Mouse (Mus musculus) intestine, embryonic 15.5 days (tissue): ENCODE measurements around the gene Ext2. TPM values are rescaled to one million over a fixed set of nuclear protein-coding genes. Genes with fewer than 3 reads are reported as not detected.
A peak's percentile ranks its signal among the peaks of the same experiment; 100 is the strongest.

Source experiments
- ATAC-seq: fragments of 200-750 bp; cut with Nextera tagmentation; 2 replicates; pipeline ENCODE4 v1.8.0; 2017; ENCODE audit warnings: moderate TSS enrichment, moderate library complexity
- H3K27ac ChIP-seq: fragments of 300-500 bp; sonication (generic); 2 replicates; pipeline ENCODE4 v1.5.1; 2015; ENCODE audit warnings: mild to moderate bottlenecking, inconsistent platforms
- H3K27me3 ChIP-seq: fragments of 300-500 bp; sonication (generic); replicated peaks from 2 replicates; pipeline ENCODE4 v1.6.1; 2015; ENCODE audit warnings: inconsistent platforms
- H3K36me3 ChIP-seq: fragments of 300-500 bp; sonication (generic); 2 replicates; pipeline ENCODE4 v1.6.1; 2015; ENCODE audit warnings: inconsistent platforms
- H3K4me1 ChIP-seq: fragments of 300-500 bp; sonication (generic); replicated peaks from 2 replicates; pipeline ENCODE4 v1.6.1; 2015; ENCODE audit warnings: inconsistent platforms
- H3K4me2 ChIP-seq: fragments of 300-500 bp; sonication (generic); replicated peaks from 2 replicates; pipeline ENCODE4 v1.6.1; 2015; ENCODE audit warnings: mild to moderate bottlenecking, inconsistent platforms
- H3K4me3 ChIP-seq: fragments of 300-500 bp; sonication (generic); replicated peaks from 2 replicates; pipeline ENCODE4 v1.5.1; 2015; ENCODE audit warnings: inconsistent platforms
- H3K9ac ChIP-seq: fragments of 300-500 bp; sonication (generic); 2 replicates; pipeline ENCODE4 v1.6.1; 2015; ENCODE audit warnings: inconsistent platforms
- H3K9me3 ChIP-seq: fragments of 300-500 bp; sonication (generic); 2 replicates; pipeline ENCODE4 v1.6.1; 2016; ENCODE audit warnings: inconsistent platforms
- WGBS: fragments of 180-500 bp; shearing (Covaris S2); methylation state at CpG from one replicate; pipeline ENCODE4 v1.1.7; 2015; 5-methylcytosine and 5-hydroxymethylcytosine counted together
- polyA plus RNA-seq: library from polyadenylated mRNA; unstranded; fragments of >200 nt; fragmentation: Nextera tagmentation; extraction: Ambion mirVana; gene quantifications from 2 replicates; pipeline ENCODE4 v1.2.1, GENCODE M21; 2015

Ext2 gene
- polyA plus RNA-seq, 1 experiment from 2014 or later = 92.9 TPM

GRCm38 (mm10) chr2:93745741-93746140 is 76.6 kb downstream of the Ext2 start:
- no peak overlapping the region for H3K27ac ChIP-seq
- 59% methylated on average over 9 of the region's 9 CpGs for WGBS
- ATAC-seq = peak; percentile 29; the same call in 1 of the 2 replicates
- no peak overlapping the region for H3K9ac ChIP-seq
- no peak overlapping the region for H3K4me2 ChIP-seq
- no peaks in the 10 kb centered on the region for H3K36me3 ChIP-seq
- no peak overlapping the region for H3K4me3 ChIP-seq
- H3K27me3 ChIP-seq = no peaks in the 10 kb centered on the region
- H3K9me3 ChIP-seq = no peaks in the 10 kb centered on the region
- H3K4me1 ChIP-seq = peaks cover 14% of the 10 kb centered on the region; the same call in 1 of the 2 replicates

DNA sequence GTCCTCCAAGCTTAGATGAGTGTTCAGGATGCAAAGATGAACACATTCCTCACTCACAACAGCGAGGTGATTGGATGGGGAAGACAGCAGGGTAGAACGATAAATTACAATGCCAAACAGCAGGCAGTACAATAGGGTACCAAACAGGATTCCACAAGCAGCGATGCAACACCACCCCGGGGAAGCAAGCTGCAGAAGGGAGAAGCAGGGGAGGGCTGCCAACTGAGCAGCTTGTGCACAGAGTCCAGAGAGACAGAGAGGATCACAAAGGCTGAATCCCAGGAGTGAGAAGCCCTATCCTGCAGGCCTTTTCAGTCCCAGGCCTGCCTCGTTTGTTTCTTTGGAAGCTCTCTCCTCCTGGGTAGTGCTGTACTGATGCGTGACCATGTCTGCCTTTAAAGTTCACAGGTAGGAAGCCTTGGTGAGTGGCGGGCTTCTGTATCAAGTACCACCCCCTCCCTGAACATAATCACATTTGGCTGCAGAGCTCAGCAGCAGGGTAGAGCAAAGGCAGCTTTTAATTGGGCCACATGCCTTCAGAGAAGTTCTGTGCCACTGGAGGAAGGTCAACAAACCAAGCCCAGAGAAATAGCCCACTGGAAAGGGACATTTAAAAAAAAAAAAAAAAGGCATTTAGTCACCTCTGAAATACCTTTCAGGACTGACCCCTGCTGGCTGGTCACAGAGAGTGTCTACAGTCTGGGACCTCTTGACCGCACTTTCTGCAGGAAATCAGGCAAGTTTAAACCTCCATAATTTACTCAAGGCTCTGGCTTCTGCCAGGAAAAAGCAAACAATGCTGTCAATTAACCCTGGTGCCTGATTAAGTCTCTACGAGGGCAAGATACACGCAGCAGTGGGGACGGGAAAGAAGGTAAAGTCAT is 77.8 kb downstream of the Ext2 start:
- no peak for ATAC-seq
- H3K4me2 ChIP-seq = no peak overlapping the region
- H3K27ac ChIP-seq = no peak overlapping the region
- H3K4me1 ChIP-seq = peaks cover 14% of the 10 kb centered on the region; the same call in 1 of the 2 replicates
- H3K4me3 ChIP-seq = no peak overlapping the region
- no peaks in the 10 kb centered on the region for H3K27me3 ChIP-seq
- no peak overlapping the region for H3K9ac ChIP-seq
- 47% methylated on average over 11 of the region's 11 CpGs for WGBS
- H3K9me3 ChIP-seq = no peaks in the 10 kb centered on the region
- no peaks in the 10 kb centered on the region for H3K36me3 ChIP-seq

GRCm38 (mm10) chr2:93741700-93742099 is 80.7 kb downstream of the Ext2 start:
- Histone ChIP-seq H3K27ac (no peak overlapping the region), H3K4me2 (no peak overlapping the region), H3K4me1 (peaks cover 19% of the 10 kb centered on the region; the same call in 1 of the 2 replicates), H3K36me3 (peaks cover 3% of the 10 kb centered on the region; the same call in 1 of the 2 replicates), H3K27me3 (no peaks in the 10 kb centered on the region), H3K4me3 (no peak overlapping the region), H3K9me3 (no peaks in the 10 kb centered on the region), H3K9ac (no peak overlapping the region)
- WGBS = 68% methylated on average over 7 of the region's 7 CpGs
- no peak for ATAC-seq

DNA sequence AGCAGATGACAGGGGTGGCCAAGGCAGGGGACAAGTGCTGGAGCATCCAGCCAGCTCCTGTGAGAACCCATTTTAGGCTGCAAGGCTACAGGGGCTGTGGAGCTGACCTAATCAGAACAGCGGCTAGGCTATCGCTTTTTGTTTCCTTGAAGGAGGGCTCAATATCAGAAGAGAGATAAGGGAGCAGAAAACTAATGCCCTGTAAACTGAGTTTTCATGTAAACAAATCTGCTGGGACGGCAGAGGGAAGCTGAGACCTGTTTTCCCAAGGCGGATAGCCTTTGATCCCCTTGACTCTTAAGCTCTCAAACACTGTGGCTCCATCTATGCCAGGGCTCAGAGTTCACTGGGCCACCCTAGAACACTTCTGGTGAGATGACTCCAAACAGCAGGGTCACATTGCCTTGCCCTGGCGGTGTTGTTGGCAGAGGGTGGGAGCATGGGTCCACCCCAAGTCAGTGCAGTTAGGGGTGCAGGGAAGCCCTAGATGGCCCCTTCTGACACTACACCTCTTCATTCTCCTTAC is 83.3 kb downstream of the Ext2 start:
- Histone ChIP-seq H3K4me1 (0 out of 2 replicates have a peak, but pooled peaks cover 8% of the 10 kb centered on the region), H3K36me3 (peaks cover 6% of the 10 kb centered on the region; the same call in 1 of the 2 replicates), H3K27ac (no peak overlapping the region), H3K4me2 (no peak overlapping the region), H3K9ac (no peak overlapping the region), H3K9me3 (no peaks in the 10 kb centered on the region), H3K27me3 (no peaks in the 10 kb centered on the region), H3K4me3 (no peak overlapping the region)
- 40% methylated on average over 5 of the region's 5 CpGs for WGBS
- peak; percentile 83 for ATAC-seq

DNA sequence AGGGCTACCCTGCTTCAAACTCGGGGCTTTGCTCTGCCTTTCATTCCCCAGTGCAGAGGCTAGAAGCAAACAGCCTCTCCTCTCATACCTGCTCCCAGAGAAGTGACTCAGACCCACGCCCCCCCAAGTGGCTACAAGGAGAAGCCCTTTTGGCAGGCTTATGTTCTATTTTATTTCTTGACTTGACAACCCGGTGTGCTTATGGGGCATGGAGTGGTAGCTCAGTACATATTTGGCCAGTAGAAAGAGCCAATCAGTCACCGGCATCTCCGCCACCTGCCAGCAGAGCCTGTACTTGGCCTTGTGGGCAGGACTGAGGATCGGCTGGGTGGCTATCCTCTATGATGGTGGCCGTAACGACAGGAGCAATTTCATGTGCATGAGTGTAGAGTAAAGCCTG is 85.2 kb downstream of the Ext2 start:
- H3K4me1 ChIP-seq = 0 out of 2 replicates have a peak, but pooled peaks cover 8% of the 10 kb centered on the region
- H3K27ac ChIP-seq = no peak overlapping the region
- H3K4me3 ChIP-seq = no peak overlapping the region
- 88% methylated on average over 8 of the region's 8 CpGs for WGBS
- H3K36me3 ChIP-seq = peaks cover 6% of the 10 kb centered on the region; the same call in 1 of the 2 replicates
- H3K27me3 ChIP-seq = no peaks in the 10 kb centered on the region
- no peak for ATAC-seq
- H3K9me3 ChIP-seq = no peaks in the 10 kb centered on the region
- H3K4me2 ChIP-seq = no peak overlapping the region
- H3K9ac ChIP-seq = no peak overlapping the region

DNA sequence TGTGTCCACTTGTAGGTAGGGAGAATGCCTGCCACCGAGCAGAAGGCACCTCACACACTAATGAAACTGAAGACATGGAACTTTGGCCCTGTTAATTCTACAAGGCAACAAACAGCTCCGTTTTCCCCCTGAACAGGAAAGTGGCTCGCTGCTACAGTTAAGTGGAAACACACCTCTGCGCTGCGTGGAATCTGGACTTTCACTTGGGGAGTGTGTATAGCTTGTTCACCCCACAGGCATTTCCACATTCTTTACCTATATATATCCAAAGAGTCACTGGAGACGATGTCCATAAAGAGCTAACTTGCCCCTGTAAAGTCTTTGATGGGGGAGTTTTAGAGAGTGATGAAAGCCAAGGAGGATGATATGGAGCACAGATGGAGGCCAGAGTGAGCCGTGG is 89.7 kb downstream of the Ext2 start:
- Histone ChIP-seq H3K36me3 (0 out of 2 replicates have a peak, but pooled peaks cover 5% of the 10 kb centered on the region), H3K27me3 (no peaks in the 10 kb centered on the region), H3K4me2 (no peak overlapping the region), H3K4me1 (no peaks in the 10 kb centered on the region), H3K27ac (no peak overlapping the region), H3K9me3 (no peaks in the 10 kb centered on the region), H3K4me3 (no peak overlapping the region), H3K9ac (no peak overlapping the region)
- 68% methylated on average over 7 of the region's 7 CpGs for WGBS
- ATAC-seq = no peak

GRCm38 (mm10) chr2:93729585-93729984 is 92.8 kb downstream of the Ext2 start:
- ATAC-seq = no peak
- H3K9me3 ChIP-seq = no peaks in the 10 kb centered on the region
- H3K4me3 ChIP-seq = no peak overlapping the region

DNA sequence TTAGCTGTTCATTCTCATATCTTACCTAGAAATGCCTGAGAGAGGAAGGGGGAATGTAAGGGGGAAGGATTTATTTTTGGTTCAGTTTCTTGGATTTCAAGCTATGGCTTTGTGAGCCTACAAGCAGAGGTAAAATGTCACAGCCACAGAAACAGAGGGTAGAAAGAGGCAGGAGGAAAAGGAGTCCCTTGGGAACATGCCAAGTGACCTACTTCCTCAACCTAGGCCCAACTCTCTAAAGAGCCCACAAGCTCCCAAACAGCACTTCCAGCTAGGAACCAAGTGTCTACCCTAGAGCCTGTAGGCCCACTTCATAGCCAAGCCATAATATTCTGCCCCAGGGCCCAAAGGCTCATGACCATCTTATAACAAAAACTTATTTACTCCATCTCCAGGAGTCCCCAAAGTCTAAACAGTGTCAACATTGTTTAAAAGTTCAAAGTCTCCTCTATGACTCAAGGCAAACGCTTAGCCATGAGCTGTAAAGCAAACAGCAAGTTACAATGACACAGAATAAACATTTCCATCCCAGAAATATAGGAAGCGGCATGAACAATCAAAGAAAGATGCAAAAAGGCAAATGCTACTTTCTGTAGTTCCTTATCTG is 99.1 kb downstream of the Ext2 start:
- H3K9ac ChIP-seq = no peak overlapping the region
- WGBS = 74% methylated on average over 2 of the region's 2 CpGs
- no peak overlapping the region for H3K4me3 ChIP-seq
- no peak overlapping the region for H3K4me2 ChIP-seq
- H3K4me1 ChIP-seq = no peaks in the 10 kb centered on the region
- no peak overlapping the region for H3K27ac ChIP-seq
- ATAC-seq = peak; percentile 61; the same call in 1 of the 2 replicates
- no peaks in the 10 kb centered on the region for H3K27me3 ChIP-seq
- H3K9me3 ChIP-seq = no peaks in the 10 kb centered on the region
- H3K36me3 ChIP-seq = peaks cover 3% of the 10 kb centered on the region; the same call in 1 of the 2 replicates

More at GRCm38 (mm10) chr2:93729585-93729984, 92.8 kb downstream of the Ext2 start:
- WGBS = 69% methylated on average over 11 of the region's 11 CpGs
- Histone ChIP-seq H3K36me3 (peaks cover 6% of the 10 kb centered on the region; the same call in 1 of the 2 replicates), H3K27me3 (no peaks in the 10 kb centered on the region), H3K4me1 (no peaks in the 10 kb centered on the region), H3K9ac (no peak overlapping the region), H3K27ac (no peak overlapping the region), H3K4me2 (no peak overlapping the region)

DNA sequence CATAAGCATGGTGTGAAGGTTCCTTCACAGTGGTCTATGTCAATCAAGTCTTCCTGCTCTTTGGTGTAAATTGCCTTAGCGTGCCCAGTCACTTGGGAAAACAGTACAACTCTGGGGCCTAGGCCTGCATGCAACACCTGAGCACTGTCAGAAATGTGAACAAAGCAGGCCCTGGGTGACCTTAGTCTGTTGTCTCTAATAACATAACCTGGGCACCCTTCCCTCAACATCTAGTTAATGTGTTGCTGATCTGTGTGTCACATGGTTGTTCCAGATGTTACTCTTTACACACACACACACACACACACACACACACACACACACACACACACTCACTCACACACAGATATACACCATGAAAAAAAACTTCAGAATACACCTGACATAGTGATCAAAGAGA is 101.4 kb downstream of the Ext2 start:
- H3K4me2 ChIP-seq = no peak overlapping the region
- no peak overlapping the region for H3K9ac ChIP-seq
- WGBS = 88% methylated on average over 1 of the region's 1 CpGs
- no peaks in the 10 kb centered on the region for H3K9me3 ChIP-seq
- no peak overlapping the region for H3K27ac ChIP-seq
- no peaks in the 10 kb centered on the region for H3K4me1 ChIP-seq
- H3K27me3 ChIP-seq = no peaks in the 10 kb centered on the region
- H3K36me3 ChIP-seq = peaks cover 3% of the 10 kb centered on the region; the same call in 1 of the 2 replicates
- H3K4me3 ChIP-seq = no peak overlapping the region
- no peak for ATAC-seq

- 56% methylated on average over 9 of the region's 9 CpGs for WGBS
- H3K4me1 ChIP-seq = no peaks in the 10 kb centered on the region
- no peaks in the 10 kb centered on the region for H3K9me3 ChIP-seq
- no peak overlapping the region for H3K4me2 ChIP-seq
- no peak overlapping the region for H3K9ac ChIP-seq
- no peak overlapping the region for H3K27ac ChIP-seq
- ATAC-seq = no peak
- H3K4me3 ChIP-seq = no peak overlapping the region
- H3K36me3 ChIP-seq = peaks cover 1% of the 10 kb centered on the region
- H3K27me3 ChIP-seq = no peaks in the 10 kb centered on the region
Observed at GRCm38 (mm10) chr2:93719792-93720675, 102.3 kb downstream of the Ext2 start.

- Histone ChIP-seq H3K4me2 (no peak overlapping the region), H3K4me1 (no peaks in the 10 kb centered on the region), H3K4me3 (no peak overlapping the region), H3K27ac (no peak overlapping the region), H3K9ac (no peak overlapping the region), H3K9me3 (no peaks in the 10 kb centered on the region), H3K27me3 (no peaks in the 10 kb centered on the region), H3K36me3 (peaks cover 6% of the 10 kb centered on the region)
- no peak for ATAC-seq
Observed at GRCm38 (mm10) chr2:93713267-93713666, 109.1 kb downstream of the Ext2 start.
